Mouse (Mus musculus) stomach, postnatal 0 days (tissue): Measurements from ENCODE around the gene Chn2. TPM values are rescaled to one million over a fixed set of nuclear protein-coding genes. Genes with fewer than 3 reads are reported as not detected.

Source experiments
- ATAC-seq: fragments of 200-750 bp; cut with Nextera tagmentation; 2 replicates; pipeline ENCODE4 v1.8.0; 2017; ENCODE audit not compliant: low FRiP score, low TSS enrichment
- DNase-seq: peaks from one replicate; pipeline ENCODE4 v3.0.0-alpha.2; 2016; ENCODE audit warnings: low spot score
- H3K27ac ChIP-seq: fragments of 300-500 bp; sonication (generic); replicated peaks from 2 replicates; pipeline ENCODE4 v1.5.1; 2014; ENCODE audit warnings: mild to moderate bottlenecking, control low read depth
- H3K27me3 ChIP-seq: fragments of 300-500 bp; sonication (generic); 2 replicates; pipeline ENCODE4 v1.6.1; 2014; ENCODE audit warnings: low read length; ENCODE audit not compliant: control insufficient read depth, insufficient read depth
- H3K36me3 ChIP-seq: fragments of 300-500 bp; sonication (generic); 2 replicates; pipeline ENCODE4 v1.6.1; 2014; ENCODE audit warnings: low read length, mixed read lengths; ENCODE audit not compliant: control insufficient read depth, insufficient read depth
- H3K4me1 ChIP-seq: fragments of 300-500 bp; sonication (generic); replicated peaks from 2 replicates; pipeline ENCODE4 v1.6.1; 2014; ENCODE audit warnings: antibody characterized with exemption; ENCODE audit not compliant: control insufficient read depth, insufficient read depth
- H3K4me2 ChIP-seq: fragments of 300-500 bp; sonication (generic); replicated peaks from 2 replicates; pipeline ENCODE4 v1.6.1; 2014; ENCODE audit warnings: low read depth, mild to moderate bottlenecking, control low read depth, moderate library complexity
- H3K4me3 ChIP-seq: fragments of 300-500 bp; sonication (generic); 2 replicates; pipeline ENCODE4 v1.5.1; 2014; ENCODE audit warnings: low read depth, low read length, control low read depth
- H3K9ac ChIP-seq: fragments of 300-500 bp; sonication (generic); 2 replicates; pipeline ENCODE4 v1.6.1; 2014; ENCODE audit warnings: mild to moderate bottlenecking, low read length, control low read depth, mixed read lengths
- H3K9me3 ChIP-seq: fragments of 300-500 bp; sonication (generic); 2 replicates; pipeline ENCODE4 v1.6.1; 2016; ENCODE audit warnings: low read length; ENCODE audit not compliant: control insufficient read depth
- CTCF ChIP-seq: IDR thresholded peaks from 2 replicates; pipeline ENCODE4 v1.5.1; 2016; ENCODE audit warnings: antibody characterized with exemption, low read depth, mild to moderate bottlenecking, moderate library complexity
- EP300 ChIP-seq: optimal IDR thresholded peaks from 2 replicates; pipeline ENCODE3; 2016; ENCODE audit warnings: antibody characterized with exemption
- WGBS: fragments of 180-500 bp; shearing (Covaris S2); extraction: QIAGEN DNeasy Blood & Tissue Kit; methylation state at CpG from one replicate; pipeline ENCODE4 v1.1.7; 2014; 5-methylcytosine and 5-hydroxymethylcytosine counted together
- polyA plus RNA-seq: library from polyadenylated mRNA; unstranded; fragments of >200 nt; fragmentation: Nextera tagmentation; extraction: Ambion mirVana; gene quantifications from 2 replicates; pipeline ENCODE4 v1.2.1, GENCODE M21; 2015

Chn2 gene
- polyA plus RNA-seq, 1 experiment from 2014 or later = 19.1 TPM

DNA sequence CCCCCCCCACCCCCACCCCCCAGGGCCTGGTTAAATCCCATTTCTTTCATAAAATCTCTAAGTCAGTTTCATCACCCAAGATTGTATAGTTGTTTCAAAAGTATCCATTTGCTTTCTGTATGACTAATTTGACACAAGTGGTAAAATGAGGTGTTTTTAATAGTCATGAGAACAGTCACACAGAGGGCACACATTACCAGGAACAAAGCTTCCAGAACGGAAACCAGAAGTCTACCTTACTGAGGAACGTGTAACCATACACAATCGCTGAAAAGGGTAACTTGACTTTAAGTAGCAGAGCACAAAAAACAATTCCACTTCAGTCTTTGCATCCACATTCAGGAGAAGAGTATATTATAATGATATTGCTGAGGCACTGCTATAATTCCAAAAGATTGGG lies 53.6 kb downstream of the Chn2 start:
- no peak for ATAC-seq
- 69% methylated on average over 3 of the region's 3 CpGs for WGBS

DNA sequence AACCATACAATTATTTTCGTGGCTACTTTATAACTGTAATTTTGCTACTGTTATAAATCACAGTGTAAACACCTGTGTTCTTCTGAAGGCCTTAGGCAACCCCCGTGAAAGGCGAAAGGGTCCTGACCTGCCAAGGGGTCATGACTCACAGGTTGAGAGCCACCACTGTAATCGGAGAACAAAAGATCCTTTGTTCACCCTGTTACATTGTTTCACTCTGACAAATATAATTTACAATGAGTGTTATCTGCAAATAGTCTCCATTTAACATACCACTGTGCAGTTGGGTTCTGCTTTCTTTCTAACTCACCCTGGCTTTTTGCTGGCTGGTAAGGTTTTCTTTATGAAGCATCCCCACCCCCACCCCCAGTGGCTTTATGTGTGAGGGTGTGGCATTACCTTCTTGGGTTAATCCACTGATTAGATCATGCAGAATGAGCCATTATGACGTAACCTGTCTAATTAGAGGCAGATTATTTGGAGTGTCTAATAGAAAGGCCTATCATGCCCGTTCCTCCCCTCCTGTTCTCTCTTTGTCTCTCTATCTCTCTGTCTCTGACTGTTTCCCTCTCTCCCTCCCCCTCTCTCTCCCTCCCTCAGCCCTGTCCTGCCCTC lies 56.9 kb downstream of the Chn2 start:
- WGBS = 44% methylated on average over 6 of the region's 6 CpGs
- Histone ChIP-seq H3K4me1 (no peaks in the 10 kb centered on the region), H3K4me2 (no peak overlapping the region), H3K9ac (no peak overlapping the region), H3K27me3 (no peaks in the 10 kb centered on the region), H3K9me3 (no peaks in the 10 kb centered on the region), H3K4me3 (no peak overlapping the region), H3K27ac (no peak overlapping the region), H3K36me3 (no peaks in the 10 kb centered on the region)
- TF ChIP-seq EP300 (no peak), CTCF (no peak)
- DNase-seq (no peak), ATAC-seq (0 out of 2 replicates have a peak, but pooled peaks have one; percentile 21)

More for the DNA sequence above, 53.6 kb downstream of the Chn2 start:
- no peaks in the 10 kb centered on the region for H3K9me3 ChIP-seq
- H3K4me3 ChIP-seq = no peak overlapping the region
- H3K36me3 ChIP-seq = no peaks in the 10 kb centered on the region
- H3K27ac ChIP-seq = no peak overlapping the region
- 0 out of 2 replicates have a peak, but pooled peaks cover 2% of the 10 kb centered on the region for H3K4me1 ChIP-seq
- H3K4me2 ChIP-seq = no peak overlapping the region
- H3K9ac ChIP-seq = no peak overlapping the region
- DNase-seq = no peak
- no peaks in the 10 kb centered on the region for H3K27me3 ChIP-seq
- no peak for TF ChIP-seq EP300
- no peak for TF ChIP-seq CTCF

DNA sequence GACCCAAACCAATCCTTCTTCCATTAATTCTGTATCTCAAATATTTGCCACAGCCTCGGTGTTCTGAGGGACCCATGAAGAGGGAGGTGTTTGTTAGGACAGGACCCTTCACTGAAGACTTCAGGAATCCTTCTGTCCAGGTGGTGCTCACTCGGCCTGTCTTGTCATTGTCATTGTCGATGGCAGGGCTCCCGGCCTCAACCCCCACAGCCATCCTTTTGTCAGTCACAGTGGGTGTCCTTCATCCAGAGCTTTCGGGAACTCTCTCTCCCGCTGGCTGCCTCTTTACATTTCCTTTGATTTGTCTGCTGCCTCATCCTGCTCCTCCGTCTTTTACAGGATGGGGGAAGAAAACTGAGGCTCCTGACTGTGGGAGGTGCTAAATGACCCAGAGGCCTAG lies 57.5 kb downstream of the Chn2 start:
- no peak overlapping the region for H3K9ac ChIP-seq
- no peak overlapping the region for H3K27ac ChIP-seq
- WGBS = 57% methylated on average over 7 of the region's 7 CpGs
- no peaks in the 10 kb centered on the region for H3K36me3 ChIP-seq
- ATAC-seq (no peak), DNase-seq (no peak)
- no peak overlapping the region for H3K4me2 ChIP-seq
- TF ChIP-seq EP300 (no peak), CTCF (no peak)
- H3K4me3 ChIP-seq = no peak overlapping the region
- no peaks in the 10 kb centered on the region for H3K27me3 ChIP-seq
- H3K4me1 ChIP-seq = no peaks in the 10 kb centered on the region
- H3K9me3 ChIP-seq = no peaks in the 10 kb centered on the region

DNA sequence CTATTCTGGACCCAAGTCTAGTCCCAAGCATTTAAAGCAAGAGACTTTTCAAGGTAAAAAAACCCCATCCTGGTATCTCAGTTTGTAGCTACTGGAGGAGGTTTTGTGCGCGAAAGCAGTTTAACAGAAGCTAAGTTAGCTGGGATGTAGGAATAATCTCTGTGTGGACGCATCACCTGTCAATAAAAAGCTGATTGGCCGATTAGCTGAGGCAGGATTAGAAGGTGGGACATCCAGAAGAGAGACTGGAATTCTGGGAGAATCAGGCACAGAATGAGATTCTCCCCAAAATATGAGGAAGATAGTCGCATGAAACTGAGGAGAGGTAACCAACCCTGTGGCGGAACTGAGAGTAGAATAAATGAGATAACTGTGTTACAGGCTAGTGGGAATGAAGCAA lies 59.0 kb downstream of the Chn2 start:
- no peaks in the 10 kb centered on the region for H3K27me3 ChIP-seq
- WGBS = 94% methylated on average over 6 of the region's 6 CpGs
- DNase-seq (no peak), ATAC-seq (no peak)
- no peak overlapping the region for H3K27ac ChIP-seq
- no peak for TF ChIP-seq EP300
- no peak for TF ChIP-seq CTCF
- H3K36me3 ChIP-seq = no peaks in the 10 kb centered on the region
- no peak overlapping the region for H3K4me3 ChIP-seq
- no peaks in the 10 kb centered on the region for H3K4me1 ChIP-seq
- no peak overlapping the region for H3K4me2 ChIP-seq
- no peaks in the 10 kb centered on the region for H3K9me3 ChIP-seq
- no peak overlapping the region for H3K9ac ChIP-seq

DNA sequence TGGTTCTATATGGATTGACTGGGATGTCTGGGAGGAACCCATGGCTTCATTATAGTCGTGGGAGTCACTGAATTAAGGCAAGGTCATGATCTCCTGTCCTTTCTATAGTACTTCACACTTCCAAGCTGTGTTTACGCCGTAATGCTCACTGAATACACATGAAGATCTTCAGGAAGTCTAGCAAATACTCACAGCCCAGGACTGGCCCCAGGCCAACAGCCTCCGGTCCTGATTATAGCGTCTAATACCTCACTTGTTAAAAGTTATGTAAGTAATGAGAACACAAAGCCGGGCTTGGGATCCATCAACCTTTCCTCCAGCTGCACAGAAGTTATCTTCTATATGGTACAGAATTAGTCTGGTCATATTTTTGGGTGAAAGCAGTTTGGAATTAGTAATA lies 60.3 kb downstream of the Chn2 start:
- 15% methylated on average over 6 of the region's 6 CpGs for WGBS
- no peak overlapping the region for H3K9ac ChIP-seq
- H3K27ac ChIP-seq = no peak overlapping the region
- no peaks in the 10 kb centered on the region for H3K36me3 ChIP-seq
- H3K4me2 ChIP-seq = no peak overlapping the region
- H3K4me1 ChIP-seq = no peaks in the 10 kb centered on the region
- no peaks in the 10 kb centered on the region for H3K27me3 ChIP-seq
- no peak overlapping the region for H3K4me3 ChIP-seq
- ATAC-seq = peak; percentile 81
- H3K9me3 ChIP-seq = no peaks in the 10 kb centered on the region
- TF ChIP-seq CTCF = no peak
- TF ChIP-seq EP300 = no peak
- peak; percentile 80 for DNase-seq

DNA sequence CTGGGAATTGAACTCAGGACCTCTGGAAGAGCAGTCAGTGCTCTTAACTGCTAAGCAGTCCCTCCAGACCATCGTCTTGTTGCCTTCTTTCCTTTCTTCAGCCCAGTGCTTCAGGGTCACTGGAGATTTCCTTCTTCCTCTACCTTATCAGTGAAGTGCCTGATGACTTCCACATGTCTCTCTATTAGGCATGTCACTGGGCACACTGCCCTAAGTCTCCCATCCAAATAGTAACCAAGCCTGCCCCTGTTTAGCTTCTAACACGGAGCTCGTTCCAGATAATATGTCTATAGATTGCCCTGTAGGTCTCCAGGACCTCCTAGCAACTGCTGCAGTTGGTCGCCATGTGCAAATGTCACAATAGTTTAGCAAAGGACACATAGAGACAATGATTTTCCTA lies 62.9 kb downstream of the Chn2 start:
- DNase-seq (no peak), ATAC-seq (no peak)
- no peak overlapping the region for H3K9ac ChIP-seq
- no peaks in the 10 kb centered on the region for H3K9me3 ChIP-seq
- H3K4me2 ChIP-seq = no peak overlapping the region
- H3K36me3 ChIP-seq = no peaks in the 10 kb centered on the region
- no peaks in the 10 kb centered on the region for H3K4me1 ChIP-seq
- 83% methylated on average over 4 of the region's 4 CpGs for WGBS
- no peaks in the 10 kb centered on the region for H3K27me3 ChIP-seq
- no peak overlapping the region for H3K4me3 ChIP-seq
- no peak overlapping the region for H3K27ac ChIP-seq
- TF ChIP-seq EP300 (no peak), CTCF (no peak)
